Mouse (Mus musculus): ENCODE results near the gene Cldn15.
"Not testable (repeated sequence)": the region's sequence is repeated elsewhere in the genome, so short reads cannot be mapped to it uniquely, and the experiment has no call there.

The Cldn15 gene

GRCm38 (mm10) chr5:136966331-136966730, at the start of gene Cldn15:
Cldn15 (plus strand) TSS chr5:136966616.
- peak; percentile 63 to 76 for DNase-seq (ENCODE audit: low spot score in 2 of 2)

GRCm38 (mm10) chr5:136917613-136918242, 48.7 kb upstream of the Cldn15 start:
- no peak for DNase-seq (ENCODE audit: low spot score in 2 of 2)

GRCm38 (mm10) chr5:136918655-136919472, 47.6 kb upstream of the Cldn15 start:
- DNase-seq (ENCODE audit: low spot score in 2 of 2), result peak; percentile 78 to 81

GRCm38 (mm10) chr5:136919546-136920301, 46.7 kb upstream of the Cldn15 start:
- DNase-seq (ENCODE audit: low spot score in 2 of 2), result no peak

GRCm38 (mm10) chr5:136922830-136923229, 43.6 kb upstream of the Cldn15 start:
- DNase-seq (ENCODE audit: low spot score in 2 of 2), result no peak

- DNase-seq (ENCODE audit: low spot score in 2 of 2), result no peak
Measured at GRCm38 (mm10) chr5:136923751-136924478, 42.5 kb upstream of the Cldn15 start.

GRCm38 (mm10) chr5:136929073-136929472, 37.3 kb upstream of the Cldn15 start:
- peak; percentile 54 to 76 for DNase-seq (ENCODE audit: low spot score in 2 of 2)

GRCm38 (mm10) chr5:136931896-136932295, 34.5 kb upstream of the Cldn15 start:
- no peak for DNase-seq (ENCODE audit: low spot score in 2 of 2)

- no peak for DNase-seq (ENCODE audit: low spot score in 2 of 2)
Measured at GRCm38 (mm10) chr5:136932956-136933355, 33.5 kb upstream of the Cldn15 start.

- DNase-seq (ENCODE audit: low spot score in 2 of 2), result no peak
Measured at GRCm38 (mm10) chr5:136933930-136934329, 32.5 kb upstream of the Cldn15 start.

GRCm38 (mm10) chr5:136935905-136936695, 30.3 kb upstream of the Cldn15 start:
- DNase-seq (ENCODE audit: low spot score in 2 of 2), result no peak

GRCm38 (mm10) chr5:136936750-136937149, 29.7 kb upstream of the Cldn15 start:
- no peak for DNase-seq (ENCODE audit: low spot score in 2 of 2)

- DNase-seq (ENCODE audit: low spot score in 2 of 2), result no peak
Measured at GRCm38 (mm10) chr5:136937621-136938020, 28.8 kb upstream of the Cldn15 start.

- DNase-seq (ENCODE audit: low spot score in 2 of 2), result no peak
Measured at GRCm38 (mm10) chr5:136939284-136939683, 27.1 kb upstream of the Cldn15 start.

- DNase-seq (ENCODE audit: low spot score in 2 of 2), result not testable (repeated sequence)
Measured at GRCm38 (mm10) chr5:136940029-136940428, 26.4 kb upstream of the Cldn15 start.

GRCm38 (mm10) chr5:136940845-136941560, 25.4 kb upstream of the Cldn15 start:
- no peak for DNase-seq (ENCODE audit: low spot score in 2 of 2)

GRCm38 (mm10) chr5:136942781-136943180, 23.6 kb upstream of the Cldn15 start:
- DNase-seq (ENCODE audit: low spot score in 2 of 2), result no peak

- DNase-seq (ENCODE audit: low spot score in 2 of 2), result no peak
Measured at GRCm38 (mm10) chr5:136943382-136943781, 23.0 kb upstream of the Cldn15 start.

- DNase-seq (ENCODE audit: low spot score in 2 of 2), result no peak
Measured at GRCm38 (mm10) chr5:136945084-136945483, 21.3 kb upstream of the Cldn15 start.

- no peak for DNase-seq (ENCODE audit: low spot score in 2 of 2)
Measured at GRCm38 (mm10) chr5:136947874-136948273, 18.5 kb upstream of the Cldn15 start.
